Mouse (Mus musculus) megakaryocyte, embryonic 14.5 days (primary cell): ENCODE measurements around the gene Gm28729. TPM values are rescaled to one million over a fixed set of nuclear protein-coding genes. Genes with fewer than 3 reads are reported as not detected.

Experiments
- H3K27me3 ChIP-seq: replicated peaks from 2 replicates; pipeline ENCODE3; 2012; ENCODE audit warnings: inconsistent platforms
- H3K36me3 ChIP-seq: replicated peaks from 2 replicates; pipeline ENCODE3; 2012; ENCODE audit warnings: low read length, inconsistent platforms, mixed read lengths
- H3K4me1 ChIP-seq: 2 replicates; pipeline ENCODE4 v1.6.1; 2012; ENCODE audit warnings: inconsistent platforms
- H3K4me3 ChIP-seq: replicated peaks from 2 replicates; pipeline ENCODE3; 2012; ENCODE audit warnings: moderate library complexity, mild to moderate bottlenecking, inconsistent platforms
- H3K9me3 ChIP-seq: 2 replicates; pipeline ENCODE4 v1.6.1; 2012; ENCODE audit warnings: inconsistent platforms
- FLI1 ChIP-seq: IDR thresholded peaks from 2 replicates; pipeline ENCODE4 v1.6.1; 2012; ENCODE audit warnings: low read length, inconsistent platforms, mixed read lengths
- GATA1 ChIP-seq: IDR thresholded peaks from 3 replicates; pipeline ENCODE4 v1.6.1; 2012; ENCODE audit warnings: mixed read lengths, low read length, inconsistent platforms, borderline replicate concordance
- polyA plus RNA-seq: library from polyadenylated mRNA; stranded (reverse); fragments of >175 nt; gene quantifications from 2 replicates; pipeline ENCODE4 v1.2.3, GENCODE M21; 2012; ENCODE audit warnings: low replicate concordance; ENCODE audit not compliant: insufficient read depth

Gm28729 gene
- polyA plus RNA-seq, 1 experiment = not detected

- no peaks in the 10 kb centered on the region for H3K9me3 ChIP-seq
- H3K27me3 ChIP-seq = peaks cover 69% of the 10 kb centered on the region
- no peak overlapping the region for H3K4me3 ChIP-seq
- H3K36me3 ChIP-seq = no peaks in the 10 kb centered on the region
- TF ChIP-seq FLI1 = no peak
- no peak for TF ChIP-seq GATA1
- peaks cover 37% of the 10 kb centered on the region for H3K4me1 ChIP-seq
These were observed 83.0 kb downstream of the Gm28729 start for GRCm38 (mm10) chr9:96442081-96442480.

- Histone ChIP-seq H3K4me1 (peaks cover 39% of the 10 kb centered on the region), H3K27me3 (peaks cover 76% of the 10 kb centered on the region), H3K36me3 (no peaks in the 10 kb centered on the region), H3K4me3 (peak overlapping the region; percentile 92), H3K9me3 (no peaks in the 10 kb centered on the region)
- no peak for TF ChIP-seq GATA1
- no peak for TF ChIP-seq FLI1
These were observed 86.7 kb downstream of the Gm28729 start for GRCm38 (mm10) chr9:96438334-96438871.

GRCm38 (mm10) chr9:96437805-96438333, 87.2 kb downstream of the Gm28729 start:
- Histone ChIP-seq H3K4me3 (peak overlapping the region; percentile 92), H3K9me3 (no peaks in the 10 kb centered on the region), H3K36me3 (no peaks in the 10 kb centered on the region), H3K27me3 (peaks cover 73% of the 10 kb centered on the region), H3K4me1 (peaks cover 40% of the 10 kb centered on the region)
- TF ChIP-seq GATA1 = no peak
- TF ChIP-seq FLI1 = no peak

- no peaks in the 10 kb centered on the region for H3K9me3 ChIP-seq
- no peaks in the 10 kb centered on the region for H3K36me3 ChIP-seq
- H3K27me3 ChIP-seq = peaks cover 70% of the 10 kb centered on the region
- peaks cover 44% of the 10 kb centered on the region for H3K4me1 ChIP-seq
- H3K4me3 ChIP-seq = peak overlapping the region; percentile 92
- no peak for TF ChIP-seq GATA1
- TF ChIP-seq FLI1 = no peak
These were observed 87.9 kb downstream of the Gm28729 start for GRCm38 (mm10) chr9:96436901-96437804.

Other genes with a start within 250 kb of the Gm28729 start
- 124 and 126 TPM in 2 replicates for gene Atp1b3, start 160.8 kb downstream of the Gm28729 start, polyA plus RNA-seq
- gene Rnf7, start 46.6 kb downstream of the Gm28729 start, polyA plus RNA-seq = 11.8 and 33.1 TPM in 2 replicates
- gene Rasa2, start 106.4 kb upstream of the Gm28729 start, polyA plus RNA-seq = 0.38 TPM in 1 of 2 replicates, not detected in the other
- gene Zbtb38, start 227.6 kb upstream of the Gm28729 start, polyA plus RNA-seq = 1.5 and 2.8 TPM in 2 replicates